8 mouse cellular contexts compared by ENCODE assay signal in the genomic region with DNA sequence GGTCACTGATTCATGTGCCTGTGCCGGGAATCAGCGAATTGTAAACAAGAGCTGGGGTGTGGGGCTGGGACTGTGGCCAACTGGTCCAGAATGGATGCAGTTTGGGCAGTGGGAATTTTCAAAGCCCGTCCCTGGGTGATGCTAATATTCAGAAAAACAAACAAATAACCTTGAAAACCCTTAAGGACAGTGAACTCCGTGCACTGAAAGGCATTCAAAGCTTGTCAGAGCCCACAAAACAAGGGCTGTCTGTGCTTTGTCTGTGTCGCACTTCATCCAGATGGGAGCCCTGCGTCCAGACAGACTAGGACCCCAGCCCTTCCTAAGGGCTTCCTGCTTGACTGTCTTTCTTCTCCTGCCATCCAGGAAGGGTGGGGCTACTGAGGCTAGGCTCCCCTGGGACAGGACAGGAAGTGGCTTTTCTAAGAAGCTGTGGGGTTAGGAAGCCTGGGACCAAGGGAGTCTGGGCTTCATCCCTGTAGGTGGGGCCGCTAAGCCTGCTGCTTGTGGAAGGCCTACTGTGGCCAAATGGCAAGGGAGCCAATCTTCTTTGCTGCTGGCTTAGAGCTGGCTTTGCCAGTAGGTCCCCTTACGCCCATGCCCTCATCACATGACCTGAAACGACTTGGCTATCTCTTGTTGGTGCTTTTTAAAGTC. TPM values are rescaled to one million over a fixed set of nuclear protein-coding genes. Genes with fewer than 3 reads are reported as not detected.
DNase-seq lines count a peak whose midpoint lies in the region; ATAC-seq lines count a peak whose summit lies in the region.

No protein-coding gene starts in this region.

- peak overlapping the region; percentile 36 for H3K4me3 ChIP-seq in forebrain, embryonic 14.5 days (ENCODE audit: low read depth, low read length)
- peak overlapping the region; percentile 53 for H3K4me3 ChIP-seq in hindbrain, embryonic 10.5 days
- peak overlapping the region; percentile 35 for H3K4me3 ChIP-seq in limb, embryonic 12.5 days (replicated peaks)
- H3K4me3 ChIP-seq in midbrain, embryonic 14.5 days (replicated peaks; ENCODE audit: low read depth, low read length) = peak overlapping the region; percentile 43

- H3K27me3 ChIP-seq in forebrain, embryonic 14.5 days (replicated peaks; ENCODE audit: control insufficient read depth, insufficient read depth, low read length) = no peaks in the 10 kb centered on the region
- H3K27me3 ChIP-seq in hindbrain, embryonic 10.5 days (ENCODE audit: insufficient read depth, poor library complexity, severe bottlenecking) = no peaks in the 10 kb centered on the region
- H3K27me3 ChIP-seq in limb, embryonic 12.5 days = no peaks in the 10 kb centered on the region
- H3K27me3 ChIP-seq in midbrain, embryonic 14.5 days (ENCODE audit: control insufficient read depth, insufficient read depth, low read length) = no peaks in the 10 kb centered on the region

- WGBS in forebrain, embryonic 14.5 days = 30% methylated on average over 9 of the region's 9 CpGs
- 34% methylated on average over 9 of the region's 9 CpGs for WGBS in hindbrain, embryonic 10.5 days
- WGBS in limb, embryonic 12.5 days = 16% methylated on average over 9 of the region's 9 CpGs
- WGBS in midbrain, embryonic 14.5 days = 28% methylated on average over 9 of the region's 9 CpGs

- H3K9me3 ChIP-seq in forebrain, embryonic 14.5 days (replicated peaks; ENCODE audit: control insufficient read depth, low read length) = no peaks in the 10 kb centered on the region
- H3K9me3 ChIP-seq in hindbrain, embryonic 10.5 days = no peaks in the 10 kb centered on the region
- no peaks in the 10 kb centered on the region for H3K9me3 ChIP-seq in limb, embryonic 12.5 days
- no peaks in the 10 kb centered on the region for H3K9me3 ChIP-seq in midbrain, embryonic 14.5 days (ENCODE audit: control insufficient read depth, low read length)

- peak overlapping the region; percentile 71 for H3K9ac ChIP-seq in forebrain, embryonic 14.5 days (ENCODE audit: low read length)
- H3K9ac ChIP-seq in limb, embryonic 12.5 days (replicated peaks) = peak overlapping the region; percentile 48
- H3K9ac ChIP-seq in midbrain, embryonic 14.5 days (replicated peaks; ENCODE audit: low read length) = peak overlapping the region; percentile 74

- peak; percentile 54 for ATAC-seq in forebrain, embryonic 14.5 days
- ATAC-seq in limb, embryonic 12.5 days (ENCODE audit: insufficient number of reproducible peaks, insufficient read depth, low FRiP score, low TSS enrichment, low read depth) = no peak; the same call in 1 of the 2 replicates
- peak; percentile 67; the same call in 1 of the 2 replicates for ATAC-seq in midbrain, embryonic 14.5 days (ENCODE audit: low FRiP score, low TSS enrichment)
- no peak for ATAC-seq in megakaryocyte progenitor cell, adult 5-6 weeks (replicated peaks; ENCODE audit: poor library complexity)

- peak overlapping the region; percentile 70 for H3K4me2 ChIP-seq in forebrain, embryonic 14.5 days (ENCODE audit: low read length)
- H3K4me2 ChIP-seq in limb, embryonic 12.5 days = peak overlapping the region; percentile 65
- H3K4me2 ChIP-seq in midbrain, embryonic 14.5 days (ENCODE audit: low read length) = peak overlapping the region; percentile 78

- peak; percentile 73 to 87 for DNase-seq in adrenal gland, adult (ENCODE audit: inconsistent age in 2 of 2, low spot score in 1 of 2)
- DNase-seq in adrenal gland, postnatal 4 days (ENCODE audit: low spot score in 2 of 2) = no peak
- peak; percentile 64 for DNase-seq in adrenal gland, adult 8-10 months
- peak; percentile 57 for DNase-seq in forebrain, embryonic 14.5 days (ENCODE audit: low spot score)
- peak; percentile 48 for DNase-seq in hindbrain, embryonic 10.5 days (ENCODE audit: low spot score)
- peak; percentile 54 for DNase-seq in midbrain, embryonic 14.5 days

- H3K27ac ChIP-seq in forebrain, embryonic 14.5 days (ENCODE audit: low read depth, low read length) = peak overlapping the region; percentile 98
- peak overlapping the region; percentile 91 for H3K27ac ChIP-seq in hindbrain, embryonic 10.5 days
- peak overlapping the region; percentile 100 for H3K27ac ChIP-seq in limb, embryonic 12.5 days
- H3K27ac ChIP-seq in midbrain, embryonic 14.5 days (replicated peaks; ENCODE audit: low read depth, low read length) = peak overlapping the region; percentile 98

- 0 out of 2 replicates have a peak, but pooled peaks cover 7% of the 10 kb centered on the region for H3K36me3 ChIP-seq in forebrain, embryonic 14.5 days (ENCODE audit: control insufficient read depth, insufficient read depth, low read length)
- peaks cover 10% of the 10 kb centered on the region for H3K36me3 ChIP-seq in hindbrain, embryonic 10.5 days
- peaks cover 16% of the 10 kb centered on the region for H3K36me3 ChIP-seq in limb, embryonic 12.5 days
- peaks cover 5% of the 10 kb centered on the region; the same call in 1 of the 2 replicates for H3K36me3 ChIP-seq in midbrain, embryonic 14.5 days (ENCODE audit: control insufficient read depth, insufficient read depth, low read length)

- H3K4me1 ChIP-seq in forebrain, embryonic 14.5 days (ENCODE audit: control insufficient read depth, insufficient read depth, low read length) = peaks cover 56% of the 10 kb centered on the region
- peaks cover 51% of the 10 kb centered on the region for H3K4me1 ChIP-seq in hindbrain, embryonic 10.5 days (replicated peaks)
- H3K4me1 ChIP-seq in limb, embryonic 12.5 days (replicated peaks) = peaks cover 74% of the 10 kb centered on the region
- H3K4me1 ChIP-seq in midbrain, embryonic 14.5 days (ENCODE audit: control insufficient read depth, insufficient read depth, low read length) = peaks cover 17% of the 10 kb centered on the region

RNA-seq across cellular contexts. Expression of a gene that starts 21.6 kb away (rescaled TPM):
- total RNA-seq in adrenal gland, postnatal 4 days (2021) = 10 to 100 TPM; 75.9 to 86.7 TPM
- total RNA-seq in adrenal gland, adult 8-10 months (2022) = 10 to 100 TPM; 30.2 to 50.3 (median 41.6) TPM
- polyA plus RNA-seq in forebrain, embryonic 14.5 days (2014; fragmentation: Nextera tagmentation; extraction: Ambion mirVana) = 10.2 and 13.0 TPM in 2 replicates
- polyA plus RNA-seq in hindbrain, embryonic 10.5 days (2016; fragmentation: Nextera tagmentation; extraction: Ambion mirVana) = 8.2 and 8.8 TPM in 2 replicates
- polyA plus RNA-seq in limb, embryonic 12.5 days (2016; fragmentation: Nextera tagmentation; extraction: Ambion mirVana) = 10.6 and 13.3 TPM in 2 replicates
- 5.6 and 8.0 TPM in 2 replicates for polyA plus RNA-seq in midbrain, embryonic 14.5 days (2014; fragmentation: Nextera tagmentation; extraction: Ambion mirVana)
- total RNA-seq in megakaryocyte progenitor cell, adult 5-6 weeks (2015) = 13.3 and 18.9 TPM in 2 replicates
- total RNA-seq in megakaryocyte progenitor cell, adult 5-6 weeks (2017) = 34.8 and 35.6 TPM in 2 replicates

RNA-seq across cellular contexts. Expression of a gene that starts 21.9 kb away (rescaled TPM):
- total RNA-seq in adrenal gland, postnatal 4 days (2021) = 10 to 100 TPM; 62.4 to 63.5 TPM
- 10 to 100 TPM; 49.5 to 78.3 (median 62.2) TPM for total RNA-seq in adrenal gland, adult 8-10 months (2022)
- 17.3 and 19.0 TPM in 2 replicates for polyA plus RNA-seq in forebrain, embryonic 14.5 days (2014; fragmentation: Nextera tagmentation; extraction: Ambion mirVana)
- 14.0 and 14.3 TPM in 2 replicates for polyA plus RNA-seq in hindbrain, embryonic 10.5 days (2016; fragmentation: Nextera tagmentation; extraction: Ambion mirVana)
- polyA plus RNA-seq in limb, embryonic 12.5 days (2016; fragmentation: Nextera tagmentation; extraction: Ambion mirVana) = 23.2 and 25.5 TPM in 2 replicates
- 11.7 and 11.9 TPM in 2 replicates for polyA plus RNA-seq in midbrain, embryonic 14.5 days (2014; fragmentation: Nextera tagmentation; extraction: Ambion mirVana)
- 14.7 and 15.6 TPM in 2 replicates for total RNA-seq in megakaryocyte progenitor cell, adult 5-6 weeks (2015)
- 8.1 and 14.3 TPM in 2 replicates for total RNA-seq in megakaryocyte progenitor cell, adult 5-6 weeks (2017)

RNA-seq across cellular contexts. Expression of a gene that starts 22.0 kb away (rescaled TPM):
- not detected for total RNA-seq in adrenal gland, postnatal 4 days (2021)
- not detected for total RNA-seq in adrenal gland, adult 8-10 months (2022)
- not detected in 2 replicates for polyA plus RNA-seq in forebrain, embryonic 14.5 days (2014; fragmentation: Nextera tagmentation; extraction: Ambion mirVana)
- polyA plus RNA-seq in hindbrain, embryonic 10.5 days (2016; fragmentation: Nextera tagmentation; extraction: Ambion mirVana) = 0.95 TPM in 1 of 2 replicates, not detected in the other
- 2.0 TPM in 1 of 2 replicates, not detected in the other for polyA plus RNA-seq in limb, embryonic 12.5 days (2016; fragmentation: Nextera tagmentation; extraction: Ambion mirVana)
- polyA plus RNA-seq in midbrain, embryonic 14.5 days (2014; fragmentation: Nextera tagmentation; extraction: Ambion mirVana) = 1.3 TPM in 1 of 2 replicates, not detected in the other
- not detected in 2 replicates for total RNA-seq in megakaryocyte progenitor cell, adult 5-6 weeks (2015)
- total RNA-seq in megakaryocyte progenitor cell, adult 5-6 weeks (2017) = not detected in 2 replicates

Comparison
In these comparisons a context has a peak if more than half of its experiments do, and no peak if none do; other contexts are left out.
1. DNase-seq: peak in adrenal gland, adult (2 of 2), adrenal gland, adult 8-10 months (single experiment), forebrain, embryonic 14.5 days (single experiment), hindbrain, embryonic 10.5 days (single experiment) and midbrain, embryonic 14.5 days (single experiment); none in adrenal gland, postnatal 4 days (0 of 2).
2. ATAC-seq: peak in forebrain, embryonic 14.5 days (single experiment) and midbrain, embryonic 14.5 days (single experiment); none in limb, embryonic 12.5 days (single experiment) and megakaryocyte progenitor cell, adult 5-6 weeks (single experiment).
3. Peak in every context shown above with its lines, with median percentiles within 50 percentile points of each other: H3K27ac ChIP-seq, H3K4me2 ChIP-seq, H3K4me3 ChIP-seq and H3K9ac ChIP-seq.